Mouse (Mus musculus) stomach, embryonic 16.5 days (tissue): Measurements from ENCODE around the gene Gsto2. TPM values are rescaled to one million over a fixed set of nuclear protein-coding genes. Genes with fewer than 3 reads are reported as not detected.
A peak's percentile ranks its signal among the peaks of the same experiment; 100 is the strongest.

Experiments
- ATAC-seq: fragments of 200-750 bp; cut with Nextera tagmentation; 2 replicates; pipeline ENCODE4 v1.8.0; 2017; ENCODE audit warnings: moderate number of reproducible peaks, moderate TSS enrichment; ENCODE audit not compliant: insufficient read depth, low FRiP score
- H3K27ac ChIP-seq: fragments of 300-500 bp; sonication (generic); 2 replicates; pipeline ENCODE4 v1.5.1; 2014; ENCODE audit warnings: low read length
- H3K27me3 ChIP-seq: fragments of 300-500 bp; sonication (generic); 2 replicates; pipeline ENCODE4 v1.6.1; 2014; ENCODE audit warnings: low read length, control low read depth, mixed read lengths; ENCODE audit not compliant: control insufficient read depth, insufficient read depth
- H3K36me3 ChIP-seq: fragments of 300-500 bp; sonication (generic); 2 replicates; pipeline ENCODE4 v1.6.1; 2014; ENCODE audit warnings: low read length; ENCODE audit not compliant: control insufficient read depth, insufficient read depth
- H3K4me1 ChIP-seq: fragments of 300-500 bp; sonication (generic); 2 replicates; pipeline ENCODE4 v1.6.1; 2014; ENCODE audit warnings: low read length, control low read depth, mixed read lengths; ENCODE audit not compliant: control insufficient read depth, insufficient read depth
- H3K4me2 ChIP-seq: fragments of 300-500 bp; sonication (generic); 2 replicates; pipeline ENCODE4 v1.6.1; 2014; ENCODE audit warnings: low read depth, low read length, mixed read lengths
- H3K4me3 ChIP-seq: fragments of 300-500 bp; sonication (generic); replicated peaks from 2 replicates; pipeline ENCODE4 v1.5.1; 2014; ENCODE audit warnings: mild to moderate bottlenecking, low read length
- H3K9ac ChIP-seq: fragments of 300-500 bp; sonication (generic); 2 replicates; pipeline ENCODE4 v1.6.1; 2014; ENCODE audit warnings: low read length
- H3K9me3 ChIP-seq: fragments of 300-500 bp; sonication (generic); replicated peaks from 2 replicates; pipeline ENCODE4 v1.6.1; 2016; ENCODE audit warnings: low read length, control low read depth; ENCODE audit not compliant: control insufficient read depth
- WGBS: fragments of 180-500 bp; shearing (Covaris S2); extraction: QIAGEN DNeasy Blood & Tissue Kit; methylation state at CpG from one replicate; pipeline ENCODE4 v1.1.7; 2014; 5-methylcytosine and 5-hydroxymethylcytosine counted together
- polyA plus RNA-seq: library from polyadenylated mRNA; unstranded; fragments of >200 nt; fragmentation: Nextera tagmentation; extraction: Ambion mirVana; gene quantifications from 2 replicates; pipeline ENCODE4 v1.2.1, GENCODE M21; 2015

Gsto2 gene
- polyA plus RNA-seq, 1 experiment from 2014 or later, result 2.0 TPM

- H3K27me3 ChIP-seq, result no peaks in the 10 kb centered on the region
- H3K36me3 ChIP-seq, result no peaks in the 10 kb centered on the region
- no peak overlapping the region for H3K4me2 ChIP-seq
- no peak overlapping the region for H3K4me3 ChIP-seq
- H3K9ac ChIP-seq, result no peak overlapping the region; the same call in 1 of the 2 replicates
- H3K4me1 ChIP-seq, result peaks cover 18% of the 10 kb centered on the region
- 76% methylated on average over 11 of the region's 11 CpGs for WGBS
- H3K9me3 ChIP-seq, result no peaks in the 10 kb centered on the region
- no peak overlapping the region for H3K27ac ChIP-seq
- no peak for ATAC-seq
These were observed 20.6 kb downstream of the Gsto2 start for GRCm38 (mm10) chr19:47885886-47886285.

- Histone ChIP-seq H3K36me3 (no peaks in the 10 kb centered on the region), H3K27ac (no peak overlapping the region), H3K4me3 (no peak overlapping the region), H3K4me1 (peaks cover 25% of the 10 kb centered on the region), H3K4me2 (no peak overlapping the region), H3K27me3 (no peaks in the 10 kb centered on the region), H3K9ac (no peak overlapping the region), H3K9me3 (no peaks in the 10 kb centered on the region)
- peak; percentile 30; the same call in 1 of the 2 replicates for ATAC-seq
- WGBS, result 40% methylated on average over 7 of the region's 7 CpGs
These were observed 21.3 kb downstream of the Gsto2 start for GRCm38 (mm10) chr19:47886617-47887016.

GRCm38 (mm10) chr19:47887417-47887816 lies 22.1 kb downstream of the Gsto2 start:
- no peak overlapping the region for H3K27ac ChIP-seq
- WGBS, result 88% methylated on average over 10 of the region's 10 CpGs
- H3K4me3 ChIP-seq, result no peak overlapping the region
- H3K4me2 ChIP-seq, result no peak overlapping the region
- no peaks in the 10 kb centered on the region for H3K36me3 ChIP-seq
- no peaks in the 10 kb centered on the region for H3K9me3 ChIP-seq
- no peaks in the 10 kb centered on the region for H3K27me3 ChIP-seq
- no peak for ATAC-seq
- peaks cover 33% of the 10 kb centered on the region for H3K4me1 ChIP-seq
- no peak overlapping the region for H3K9ac ChIP-seq

- no peak overlapping the region for H3K4me3 ChIP-seq
- H3K36me3 ChIP-seq, result no peaks in the 10 kb centered on the region
- no peaks in the 10 kb centered on the region for H3K27me3 ChIP-seq
- peaks cover 34% of the 10 kb centered on the region for H3K4me1 ChIP-seq
- H3K9me3 ChIP-seq, result no peaks in the 10 kb centered on the region
- WGBS, result 89% methylated on average over 8 of the region's 8 CpGs
- H3K27ac ChIP-seq, result no peak overlapping the region
- no peak overlapping the region for H3K4me2 ChIP-seq
- no peak overlapping the region for H3K9ac ChIP-seq
- no peak for ATAC-seq
These were observed 22.7 kb downstream of the Gsto2 start for GRCm38 (mm10) chr19:47888037-47888436.

GRCm38 (mm10) chr19:47890489-47891130 lies 25.3 kb downstream of the Gsto2 start:
- H3K4me3 ChIP-seq, result no peak overlapping the region
- H3K9me3 ChIP-seq, result no peaks in the 10 kb centered on the region
- ATAC-seq, result no peak
- no peaks in the 10 kb centered on the region for H3K27me3 ChIP-seq
- 32% methylated on average over 10 of the region's 10 CpGs for WGBS
- no peak overlapping the region for H3K9ac ChIP-seq
- peak overlapping the region; percentile 23 for H3K4me2 ChIP-seq
- H3K36me3 ChIP-seq, result 0 out of 2 replicates have a peak, but pooled peaks cover 5% of the 10 kb centered on the region
- peaks cover 34% of the 10 kb centered on the region for H3K4me1 ChIP-seq
- peak overlapping the region; percentile 77 for H3K27ac ChIP-seq

GRCm38 (mm10) chr19:47891562-47892312 lies 26.4 kb downstream of the Gsto2 start:
- 47% methylated on average over 11 of the region's 11 CpGs for WGBS
- no peak overlapping the region; the same call in 1 of the 2 replicates for H3K9ac ChIP-seq
- H3K9me3 ChIP-seq, result no peaks in the 10 kb centered on the region
- peak; percentile 64 for ATAC-seq
- H3K4me2 ChIP-seq, result no peak overlapping the region
- H3K4me3 ChIP-seq, result no peak overlapping the region
- H3K4me1 ChIP-seq, result peaks cover 27% of the 10 kb centered on the region
- H3K27me3 ChIP-seq, result no peaks in the 10 kb centered on the region
- H3K27ac ChIP-seq, result peak overlapping the region; percentile 77
- H3K36me3 ChIP-seq, result peaks cover 15% of the 10 kb centered on the region

GRCm38 (mm10) chr19:47893092-47893491 lies 27.8 kb downstream of the Gsto2 start:
- ATAC-seq, result no peak

GRCm38 (mm10) chr19:47898472-47899079 lies 33.2 kb downstream of the Gsto2 start:
- no peak overlapping the region for H3K27ac ChIP-seq
- H3K4me3 ChIP-seq, result no peak overlapping the region
- peaks cover 20% of the 10 kb centered on the region for H3K36me3 ChIP-seq
- ATAC-seq, result no peak
- no peak overlapping the region for H3K9ac ChIP-seq
- no peak overlapping the region for H3K4me2 ChIP-seq
- peaks cover 20% of the 10 kb centered on the region for H3K4me1 ChIP-seq
- H3K27me3 ChIP-seq, result no peaks in the 10 kb centered on the region
- H3K9me3 ChIP-seq, result no peaks in the 10 kb centered on the region
- WGBS, result 76% methylated on average over 8 of the region's 8 CpGs

More at GRCm38 (mm10) chr19:47893092-47893491, 27.8 kb downstream of the Gsto2 start:
- H3K9me3 ChIP-seq, result no peaks in the 10 kb centered on the region
- no peaks in the 10 kb centered on the region for H3K27me3 ChIP-seq
- H3K27ac ChIP-seq, result no peak overlapping the region
- peaks cover 24% of the 10 kb centered on the region for H3K36me3 ChIP-seq
- H3K4me2 ChIP-seq, result no peak overlapping the region
- H3K4me3 ChIP-seq, result no peak overlapping the region
- peaks cover 25% of the 10 kb centered on the region for H3K4me1 ChIP-seq
- WGBS, result 94% methylated on average over 6 of the region's 6 CpGs
- no peak overlapping the region for H3K9ac ChIP-seq

GRCm38 (mm10) chr19:47900012-47900411 lies 34.7 kb downstream of the Gsto2 start:
- peaks cover 24% of the 10 kb centered on the region for H3K4me1 ChIP-seq
- peaks cover 19% of the 10 kb centered on the region for H3K36me3 ChIP-seq
- H3K27me3 ChIP-seq, result no peaks in the 10 kb centered on the region
- H3K4me2 ChIP-seq, result no peak overlapping the region
- no peak overlapping the region for H3K27ac ChIP-seq
- 58% methylated on average over 6 of the region's 6 CpGs for whole genome bisulfite sequencing
- H3K9ac ChIP-seq, result no peak overlapping the region
- H3K9me3 ChIP-seq, result no peaks in the 10 kb centered on the region
- no peak overlapping the region for H3K4me3 ChIP-seq
- ATAC-seq, result no peak
